Mouse (Mus musculus) urinary bladder, postnatal 14 days (tissue): Measurements from ENCODE around the gene Nmnat2.

Experiments used
- DNase-seq: peaks from one replicate; pipeline ENCODE4 v3.0.0; 2021; ENCODE audit warnings: low spot score

Gene Nmnat2

GRCm38 (mm10) chr1:153125287-153126275 is 170.8 kb downstream of the Nmnat2 start:
- DNase-seq = no peak

GRCm38 (mm10) chr1:153126491-153127381 is 171.9 kb downstream of the Nmnat2 start:
- DNase-seq = peak; percentile 62

- no peak for DNase-seq
Measured at GRCm38 (mm10) chr1:153127622-153128021, 172.8 kb downstream of the Nmnat2 start.

GRCm38 (mm10) chr1:153128780-153129179 is 174.0 kb downstream of the Nmnat2 start:
- DNase-seq = peak; percentile 77

- peak; percentile 87 for DNase-seq
Measured at GRCm38 (mm10) chr1:153129992-153130713, 175.4 kb downstream of the Nmnat2 start.

GRCm38 (mm10) chr1:153133865-153134781 is 179.3 kb downstream of the Nmnat2 start:
- peak; percentile 82 for DNase-seq

- peak; percentile 37 for DNase-seq
Measured at GRCm38 (mm10) chr1:153136647-153137046, 181.9 kb downstream of the Nmnat2 start.

GRCm38 (mm10) chr1:153138486-153138885 is 183.7 kb downstream of the Nmnat2 start:
- DNase-seq = no peak

GRCm38 (mm10) chr1:153139635-153140034 is 184.8 kb downstream of the Nmnat2 start:
- no peak for DNase-seq

- no peak for DNase-seq
Measured at GRCm38 (mm10) chr1:153140265-153140664, 185.5 kb downstream of the Nmnat2 start.

- peak; percentile 68 for DNase-seq
Measured at GRCm38 (mm10) chr1:153140747-153141228, 186.0 kb downstream of the Nmnat2 start.

- no peak for DNase-seq
Measured at GRCm38 (mm10) chr1:153144021-153144420, 189.2 kb downstream of the Nmnat2 start.

GRCm38 (mm10) chr1:153145791-153146190 is 191.0 kb downstream of the Nmnat2 start:
- DNase-seq = no peak

GRCm38 (mm10) chr1:153152594-153152993 is 197.8 kb downstream of the Nmnat2 start:
- peak; percentile 55 for DNase-seq

- no peak for DNase-seq
Measured at GRCm38 (mm10) chr1:153153619-153154137, 198.9 kb downstream of the Nmnat2 start.

- no peak for DNase-seq
Measured at GRCm38 (mm10) chr1:153155364-153155763, 200.6 kb downstream of the Nmnat2 start.

- no peak for DNase-seq
Measured at GRCm38 (mm10) chr1:153157021-153157623, 202.3 kb downstream of the Nmnat2 start.

- no peak for DNase-seq
Measured at GRCm38 (mm10) chr1:153159137-153159536, 204.3 kb downstream of the Nmnat2 start.

GRCm38 (mm10) chr1:153163831-153164230 is 209.0 kb downstream of the Nmnat2 start:
- no peak for DNase-seq

- no peak for DNase-seq
Measured at GRCm38 (mm10) chr1:153168293-153168692, 213.5 kb downstream of the Nmnat2 start.
